Mouse (Mus musculus): ENCODE data around the gene Tox3. TPM values are rescaled to one million over a fixed set of nuclear protein-coding genes. Genes with fewer than 3 reads are reported as not detected.

The Tox3 gene
- polyA plus RNA-seq, 1 experiment: 13.5 TPM

DNA sequence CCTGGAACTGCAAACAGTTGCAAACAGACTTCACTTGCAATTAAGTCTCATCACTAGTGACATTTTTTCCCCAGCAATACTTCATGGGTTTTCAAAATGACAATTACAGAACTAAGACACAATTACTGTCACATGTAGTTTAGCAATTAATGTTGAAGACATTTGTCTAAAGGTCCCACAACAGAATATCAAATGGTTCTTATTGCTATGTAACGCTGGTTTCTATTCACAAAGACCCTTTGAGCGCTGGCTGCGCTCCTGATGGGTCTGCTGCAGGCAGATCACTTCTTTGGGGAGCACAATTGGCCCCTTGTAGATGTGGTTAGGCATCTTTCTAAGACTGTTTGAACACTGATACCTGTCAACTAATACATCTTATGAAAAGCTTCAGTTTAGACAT is 102.3 kb downstream of the Tox3 start:
- Histone ChIP-seq H3K4me1 (ENCODE audit: control insufficient read depth, insufficient read depth, low read length) (no peaks in the 10 kb centered on the region), H3K4me3 (ENCODE audit: insufficient read depth, low read length) (no peak overlapping the region), H3K27ac (ENCODE audit: insufficient read depth, low read length) (no peak overlapping the region)
- no peak for TF ChIP-seq CTCF (IDR thresholded peaks at IDR 0.05; ENCODE audit: extremely low read depth, insufficient read depth, low read length)
- no peak for TF ChIP-seq POLR2A (IDR thresholded peaks at IDR 0.05; ENCODE audit: extremely low read depth, insufficient read depth, low read length)

DNA sequence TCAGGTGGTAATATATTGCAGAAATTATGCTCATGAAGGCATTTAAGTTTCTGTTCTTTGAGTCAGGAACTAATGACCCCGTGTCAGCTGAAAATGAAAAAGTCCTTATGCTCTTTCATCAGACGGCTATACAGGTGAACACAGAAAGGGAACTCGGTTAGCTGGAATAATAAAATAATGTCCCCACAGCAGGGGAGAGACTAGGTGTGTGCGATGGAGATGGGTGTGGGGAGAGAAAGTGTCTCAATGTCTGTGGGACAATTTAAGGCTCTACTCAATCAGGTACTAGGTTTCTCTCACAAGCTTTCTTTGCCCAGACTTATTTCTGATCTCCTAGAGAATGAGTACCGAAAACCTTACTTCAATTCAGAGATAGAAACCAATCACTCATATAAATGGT is 103.0 kb downstream of the Tox3 start:
- H3K27ac ChIP-seq (ENCODE audit: insufficient read depth, low read length): no peak overlapping the region
- TF ChIP-seq CTCF (IDR thresholded peaks at IDR 0.05; ENCODE audit: extremely low read depth, insufficient read depth, low read length) (no peak), POLR2A (IDR thresholded peaks at IDR 0.05; ENCODE audit: extremely low read depth, insufficient read depth, low read length) (no peak)
- H3K4me3 ChIP-seq (ENCODE audit: insufficient read depth, low read length): no peak overlapping the region
- no peaks in the 10 kb centered on the region for H3K4me1 ChIP-seq (ENCODE audit: control insufficient read depth, insufficient read depth, low read length)

DNA sequence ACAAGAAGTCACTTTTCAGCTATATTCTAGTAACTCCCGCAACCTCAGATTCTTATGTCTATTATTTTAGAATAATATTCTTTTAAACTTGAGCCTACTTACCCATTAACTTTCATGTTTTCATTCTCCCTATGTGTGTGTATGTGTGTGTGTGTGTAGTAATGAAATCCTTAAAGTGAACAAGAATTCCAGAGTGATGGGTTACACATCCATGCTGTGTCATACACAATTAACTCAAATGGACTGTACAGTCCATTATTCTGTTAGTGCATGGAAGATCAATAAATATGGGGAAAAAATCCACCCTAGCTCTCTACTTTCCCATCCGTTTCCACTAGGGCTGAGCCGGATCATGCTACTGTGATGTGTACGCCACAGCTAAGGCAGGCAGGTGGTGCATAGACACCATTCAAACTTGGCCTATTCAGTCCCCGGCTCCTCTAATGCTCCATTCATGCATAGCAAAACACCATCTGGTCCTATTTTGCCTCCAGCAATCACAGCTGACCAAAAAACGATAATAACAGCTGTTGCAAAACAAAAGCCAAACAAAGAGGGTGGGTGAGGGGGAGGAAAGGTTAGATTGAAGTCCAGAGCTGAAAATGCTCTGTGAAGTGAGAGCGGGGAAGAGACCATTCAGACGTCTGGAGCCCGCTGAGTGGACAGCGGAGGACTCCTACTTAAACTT is 103.5 kb downstream of the Tox3 start:
- TF ChIP-seq POLR2A (IDR thresholded peaks at IDR 0.05; ENCODE audit: extremely low read depth, insufficient read depth, low read length) (no peak), CTCF (IDR thresholded peaks at IDR 0.05; ENCODE audit: extremely low read depth, insufficient read depth, low read length) (no peak)

DNA sequence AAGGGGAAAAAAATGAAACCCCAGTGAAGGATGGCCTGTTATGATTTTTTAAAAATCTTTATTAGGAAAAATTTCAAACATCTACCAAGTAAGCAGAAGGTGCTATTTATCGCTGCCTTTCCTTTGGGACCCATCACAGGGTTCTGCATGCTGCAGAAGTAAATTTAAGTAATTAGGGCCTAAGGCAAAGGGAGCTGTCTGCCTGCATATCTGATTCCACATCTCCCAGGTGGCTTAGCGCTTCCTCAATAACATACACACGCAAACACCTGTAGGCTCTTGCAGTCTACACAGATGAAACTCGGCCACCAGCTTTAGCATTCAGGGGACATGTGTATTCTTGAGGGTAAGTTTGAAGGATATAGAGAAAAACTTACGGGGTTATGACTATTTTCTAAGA is 104.2 kb downstream of the Tox3 start:
- no peak for TF ChIP-seq POLR2A (IDR thresholded peaks at IDR 0.05; ENCODE audit: extremely low read depth, insufficient read depth, low read length)
- no peak for TF ChIP-seq CTCF (IDR thresholded peaks at IDR 0.05; ENCODE audit: extremely low read depth, insufficient read depth, low read length)
- no peak overlapping the region for H3K27ac ChIP-seq (ENCODE audit: insufficient read depth, low read length)

More for the DNA sequence above, 103.5 kb downstream of the Tox3 start:
- Histone ChIP-seq H3K27ac (ENCODE audit: insufficient read depth, low read length) (no peak overlapping the region), H3K4me3 (ENCODE audit: insufficient read depth, low read length) (no peak overlapping the region), H3K4me1 (ENCODE audit: control insufficient read depth, insufficient read depth, low read length) (no peaks in the 10 kb centered on the region)

DNA sequence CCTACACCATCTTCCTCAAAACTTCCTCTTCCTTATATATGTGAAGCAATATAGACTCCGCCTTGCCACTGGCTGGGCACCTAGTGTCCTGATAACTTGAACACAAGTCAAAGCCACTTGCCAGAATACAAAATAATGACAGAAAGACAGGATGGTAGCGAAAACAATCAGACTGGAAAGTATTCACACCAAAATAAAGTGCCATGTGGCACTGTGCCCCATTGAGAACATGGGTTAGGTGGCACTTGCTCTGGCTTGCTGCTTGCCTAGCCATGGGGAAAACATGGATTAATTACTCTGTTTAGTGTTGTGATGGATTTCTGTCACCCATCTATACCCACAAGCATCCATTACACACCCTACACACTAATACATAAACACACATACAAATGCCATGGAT is 105.8 kb downstream of the Tox3 start:
- Histone ChIP-seq H3K4me1 (ENCODE audit: control insufficient read depth, insufficient read depth, low read length) (no peaks in the 10 kb centered on the region), H3K27ac (ENCODE audit: insufficient read depth, low read length) (no peak overlapping the region), H3K4me3 (ENCODE audit: insufficient read depth, low read length) (no peak overlapping the region)
- TF ChIP-seq POLR2A (IDR thresholded peaks at IDR 0.05; ENCODE audit: extremely low read depth, insufficient read depth, low read length) (no peak), CTCF (IDR thresholded peaks at IDR 0.05; ENCODE audit: extremely low read depth, insufficient read depth, low read length) (no peak)

More for the DNA sequence above, 104.2 kb downstream of the Tox3 start:
- H3K4me1 ChIP-seq (ENCODE audit: control insufficient read depth, insufficient read depth, low read length): no peaks in the 10 kb centered on the region
- no peak overlapping the region for H3K4me3 ChIP-seq (ENCODE audit: insufficient read depth, low read length)

DNA sequence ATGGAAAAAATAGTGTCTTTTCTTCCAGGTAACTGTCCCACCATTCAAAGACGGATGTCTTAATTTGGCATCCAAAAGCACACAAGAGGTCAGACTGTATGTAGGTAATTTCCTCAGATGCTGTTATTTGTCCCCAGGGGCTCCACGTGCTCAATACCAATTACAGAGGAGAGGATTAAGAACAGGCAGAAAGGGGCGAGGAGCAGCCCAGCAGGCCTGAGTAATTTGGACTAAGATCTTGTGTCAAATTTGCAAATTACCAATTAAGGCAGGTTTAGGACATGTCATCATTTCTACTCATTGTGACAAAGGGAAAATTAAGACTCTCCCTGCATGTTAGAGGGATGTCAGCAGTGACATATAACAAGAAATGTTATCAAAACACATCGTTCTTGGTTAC is 106.7 kb downstream of the Tox3 start:
- no peak for TF ChIP-seq CTCF (IDR thresholded peaks at IDR 0.05; ENCODE audit: extremely low read depth, insufficient read depth, low read length)
- no peak for TF ChIP-seq POLR2A (IDR thresholded peaks at IDR 0.05; ENCODE audit: extremely low read depth, insufficient read depth, low read length)
- no peak overlapping the region for H3K27ac ChIP-seq (ENCODE audit: insufficient read depth, low read length)
- H3K4me1 ChIP-seq (ENCODE audit: control insufficient read depth, insufficient read depth, low read length): no peaks in the 10 kb centered on the region
- no peak overlapping the region for H3K4me3 ChIP-seq (ENCODE audit: insufficient read depth, low read length)

DNA sequence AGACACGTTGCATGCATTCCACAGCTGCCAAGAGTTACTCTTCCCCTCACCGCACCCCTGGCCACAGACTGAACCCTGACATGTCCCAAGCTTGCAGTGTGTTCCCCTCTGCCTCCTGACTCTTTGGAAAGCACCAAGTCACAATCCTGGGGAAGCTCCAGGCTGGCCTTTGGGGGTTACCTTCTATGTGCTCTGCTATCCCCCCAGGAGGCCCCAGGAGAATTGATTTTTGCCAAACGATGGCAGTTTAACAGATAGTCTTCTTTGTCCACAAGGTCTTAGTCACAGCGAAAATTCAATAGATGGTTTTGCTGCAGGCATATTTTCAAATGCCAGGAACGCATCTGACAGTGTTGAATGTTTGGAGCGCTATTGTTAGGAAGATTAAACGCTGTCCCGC is 115.6 kb downstream of the Tox3 start:
- no peak for TF ChIP-seq CTCF (IDR thresholded peaks at IDR 0.05; ENCODE audit: extremely low read depth, insufficient read depth, low read length)
- TF ChIP-seq POLR2A (IDR thresholded peaks at IDR 0.05; ENCODE audit: extremely low read depth, insufficient read depth, low read length): no peak
- Histone ChIP-seq H3K4me1 (ENCODE audit: control insufficient read depth, insufficient read depth, low read length) (no peaks in the 10 kb centered on the region), H3K4me3 (ENCODE audit: insufficient read depth, low read length) (no peak overlapping the region), H3K27ac (ENCODE audit: insufficient read depth, low read length) (no peak overlapping the region)

DNA sequence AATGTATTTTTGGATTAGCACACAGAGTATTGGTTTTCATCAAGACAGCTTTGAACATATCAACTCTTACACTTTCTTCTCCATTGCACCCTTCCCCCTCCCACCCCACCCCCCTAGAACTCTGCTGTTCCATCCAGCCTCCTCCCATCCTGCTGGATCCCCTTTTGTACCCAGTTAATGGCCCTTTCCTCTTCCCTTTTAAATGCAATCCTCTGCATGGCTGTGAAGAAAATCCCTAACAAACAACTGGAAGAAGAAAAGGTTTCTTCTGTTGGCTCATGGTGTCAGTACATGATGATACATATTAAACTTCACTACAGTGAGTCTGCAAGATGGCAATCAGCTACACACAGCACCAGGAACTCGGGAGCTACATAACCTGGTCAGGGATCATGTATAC is 124.0 kb downstream of the Tox3 start:
- Histone ChIP-seq H3K4me3 (ENCODE audit: insufficient read depth, low read length) (no peak overlapping the region), H3K4me1 (ENCODE audit: control insufficient read depth, insufficient read depth, low read length) (no peaks in the 10 kb centered on the region), H3K27ac (ENCODE audit: insufficient read depth, low read length) (no peak overlapping the region)
- TF ChIP-seq POLR2A (IDR thresholded peaks at IDR 0.05; ENCODE audit: extremely low read depth, insufficient read depth, low read length): no peak
- TF ChIP-seq CTCF (IDR thresholded peaks at IDR 0.05; ENCODE audit: extremely low read depth, insufficient read depth, low read length): no peak

DNA sequence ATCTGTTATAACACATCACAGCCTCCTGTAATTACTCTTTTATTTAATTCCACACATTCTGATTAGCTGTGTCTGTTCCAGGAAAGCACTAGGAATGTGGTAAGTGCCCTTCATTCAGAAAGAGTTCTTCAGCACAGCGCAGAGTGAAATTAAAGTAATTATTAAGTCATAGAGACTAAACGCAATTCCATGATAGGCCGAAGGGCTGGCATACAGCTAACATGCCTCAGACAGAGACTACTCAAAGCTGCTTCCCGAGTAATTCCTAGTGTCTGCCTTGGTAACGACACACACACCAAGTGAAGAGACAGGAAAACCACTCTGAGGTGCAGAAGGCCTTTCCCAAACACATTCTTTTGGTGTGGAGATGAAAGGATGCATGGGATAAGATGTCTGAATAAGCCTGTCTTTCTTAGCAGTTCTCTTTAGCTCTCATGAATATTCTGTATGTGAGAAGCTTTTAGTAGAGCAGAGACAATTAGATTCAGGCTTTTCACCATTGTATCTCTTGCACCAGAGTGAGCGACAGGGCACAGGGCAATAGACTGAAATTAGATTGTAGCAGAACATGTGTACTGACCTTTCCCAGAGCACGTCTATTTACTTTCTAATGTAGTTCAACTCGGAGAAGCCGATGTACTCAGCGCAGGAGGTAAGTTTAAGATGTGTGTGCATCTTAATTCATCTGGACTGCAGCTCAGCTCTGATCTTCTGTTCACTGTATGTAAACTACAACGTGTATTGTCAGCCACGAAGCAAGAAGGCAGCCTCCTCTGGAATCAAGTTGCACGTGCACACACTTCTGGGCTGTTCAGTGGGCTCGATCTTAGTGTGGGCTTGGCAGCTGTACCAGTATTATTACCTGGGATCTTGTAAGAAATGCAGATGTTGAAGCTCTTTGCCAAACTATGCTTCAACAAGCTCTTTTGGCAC is 138.8 kb downstream of the Tox3 start:
- Histone ChIP-seq H3K27ac (ENCODE audit: insufficient read depth, low read length) (no peak overlapping the region), H3K4me1 (ENCODE audit: control insufficient read depth, insufficient read depth, low read length) (no peaks in the 10 kb centered on the region), H3K4me3 (ENCODE audit: insufficient read depth, low read length) (no peak overlapping the region)
- TF ChIP-seq CTCF (IDR thresholded peaks at IDR 0.05; ENCODE audit: extremely low read depth, insufficient read depth, low read length): no peak
- no peak for TF ChIP-seq POLR2A (IDR thresholded peaks at IDR 0.05; ENCODE audit: extremely low read depth, insufficient read depth, low read length)

All from cortical plate, adult 2 months (tissue).